Mouse (Mus musculus) heart, embryonic 12.5 days (tissue): Measurements from ENCODE around the gene Ccnc. TPM values are rescaled to one million over a fixed set of nuclear protein-coding genes. Genes with fewer than 3 reads are reported as not detected.

Experiments used
- ATAC-seq: fragments of 200-750 bp; cut with Nextera tagmentation; 2 replicates; pipeline ENCODE4 v1.8.0; 2017; ENCODE audit warnings: moderate TSS enrichment, moderate library complexity; ENCODE audit not compliant: insufficient number of reproducible peaks, low FRiP score
- H3K27ac ChIP-seq: fragments of 300-500 bp; sonication (generic); 2 replicates; pipeline ENCODE4 v1.5.1; 2016; ENCODE audit warnings: mild to moderate bottlenecking, moderate library complexity; ENCODE audit not compliant: poor library complexity, severe bottlenecking
- H3K27me3 ChIP-seq: fragments of 300-500 bp; sonication (generic); replicated peaks from 2 replicates; pipeline ENCODE4 v1.6.1; 2016; ENCODE audit warnings: mild to moderate bottlenecking, moderate library complexity
- H3K36me3 ChIP-seq: fragments of 300-500 bp; sonication (generic); 2 replicates; pipeline ENCODE4 v1.6.1; 2016; ENCODE audit warnings: mild to moderate bottlenecking, moderate library complexity
- H3K4me1 ChIP-seq: fragments of 300-500 bp; sonication (generic); replicated peaks from 2 replicates; pipeline ENCODE4 v1.6.1; 2016; ENCODE audit warnings: mild to moderate bottlenecking
- H3K4me2 ChIP-seq: fragments of 300-500 bp; sonication (generic); 2 replicates; pipeline ENCODE4 v1.6.1; 2016; ENCODE audit warnings: mild to moderate bottlenecking, moderate library complexity
- H3K4me3 ChIP-seq: fragments of 300-500 bp; sonication (generic); 2 replicates; pipeline ENCODE4 v1.5.1; 2016; ENCODE audit warnings: mild to moderate bottlenecking
- H3K9ac ChIP-seq: fragments of 300-500 bp; sonication (generic); 2 replicates; pipeline ENCODE4 v1.6.1; 2016; ENCODE audit warnings: mild to moderate bottlenecking, moderate library complexity
- H3K9me3 ChIP-seq: fragments of 300-500 bp; sonication (generic); replicated peaks from 2 replicates; pipeline ENCODE4 v1.6.1; 2016; ENCODE audit warnings: mild to moderate bottlenecking, moderate library complexity
- WGBS: fragments of 180-500 bp; shearing (Covaris S2); methylation state at CpG from one replicate; pipeline ENCODE4 v1.1.7; 2016; 5-methylcytosine and 5-hydroxymethylcytosine counted together
- polyA plus RNA-seq: library from polyadenylated mRNA; unstranded; fragments of >200 nt; fragmentation: Nextera tagmentation; extraction: Ambion mirVana; gene quantifications from 2 replicates; pipeline ENCODE4 v1.2.1, GENCODE M21; 2016

The Ccnc gene
- polyA plus RNA-seq, result 30.5 and 31.1 TPM in 2 replicates

DNA sequence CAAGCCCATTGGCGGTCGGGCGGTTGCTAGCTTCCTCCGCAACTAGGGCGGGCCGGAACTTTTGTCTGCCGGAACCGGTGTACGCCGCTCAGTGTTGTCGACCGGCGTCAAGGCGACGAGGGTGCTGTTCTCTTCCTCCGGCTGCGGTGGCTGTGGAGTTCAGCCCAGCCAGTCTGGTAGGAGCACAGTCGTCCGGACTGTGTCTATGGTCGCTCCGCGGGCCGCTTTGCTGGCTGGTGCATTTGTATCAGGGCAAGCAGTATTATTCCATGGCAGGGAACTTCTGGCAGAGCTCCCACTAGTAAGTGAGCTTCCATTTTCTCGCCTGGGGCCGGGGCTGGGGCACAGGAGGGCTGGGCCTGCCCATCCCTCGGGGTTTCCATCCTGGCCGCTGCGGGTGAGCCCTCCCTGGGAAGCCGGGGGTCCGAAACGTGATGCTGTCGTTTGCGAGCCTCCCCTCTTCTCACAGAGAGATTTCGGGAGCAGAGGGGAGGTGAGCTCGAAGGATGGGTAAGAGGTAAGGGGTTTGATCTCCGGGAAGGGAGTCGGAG, at the start of gene Ccnc:
Gene Ccnc, plus strand, starts transcription at position 87 of the 551 bp plus-strand sequence.
- Histone ChIP-seq H3K4me3 (peak within 1 kb of the TSS; percentile 83), H3K27ac (peak within 1 kb of the TSS; percentile 80), H3K4me2 (peak within 1 kb of the TSS; percentile 77), H3K36me3 (peaks cover under 1% of the 10 kb centered on the region), H3K27me3 (no peaks in the 10 kb centered on the region), H3K4me1 (peaks cover 3% of the 10 kb centered on the region), H3K9ac (peak within 1 kb of the TSS; percentile 81), H3K9me3 (no peaks in the 10 kb centered on the region)
- WGBS, result under 1% methylated on average over 37 of the region's 37 CpGs
- peak; percentile 97 for ATAC-seq

GRCm38 (mm10) chr4:21678101-21678974, 49.2 kb upstream of the Ccnc start:
- peaks cover 80% of the 10 kb centered on the region for H3K27me3 ChIP-seq
- peak; percentile 48; the same call in 1 of the 2 replicates for ATAC-seq
- H3K9me3 ChIP-seq, result no peaks in the 10 kb centered on the region
- peaks cover 18% of the 10 kb centered on the region for H3K4me1 ChIP-seq
- no peak overlapping the region for H3K27ac ChIP-seq
- no peaks in the 10 kb centered on the region for H3K36me3 ChIP-seq
- H3K4me2 ChIP-seq, result peak overlapping the region; percentile 76
- H3K9ac ChIP-seq, result no peak overlapping the region
- under 1% methylated on average over 84 of the region's 84 CpGs for WGBS
- peak overlapping the region; percentile 50 for H3K4me3 ChIP-seq

GRCm38 (mm10) chr4:21678975-21679623, 48.4 kb upstream of the Ccnc start:
- 1% methylated on average over 60 of the region's 79 CpGs for WGBS
- H3K9me3 ChIP-seq, result no peaks in the 10 kb centered on the region
- no peaks in the 10 kb centered on the region for H3K36me3 ChIP-seq
- peak; percentile 63 for ATAC-seq
- H3K4me3 ChIP-seq, result peak overlapping the region; percentile 50
- peak overlapping the region; percentile 76 for H3K4me2 ChIP-seq
- peaks cover 18% of the 10 kb centered on the region for H3K4me1 ChIP-seq
- H3K27ac ChIP-seq, result no peak overlapping the region
- H3K27me3 ChIP-seq, result peaks cover 84% of the 10 kb centered on the region
- H3K9ac ChIP-seq, result no peak overlapping the region

DNA sequence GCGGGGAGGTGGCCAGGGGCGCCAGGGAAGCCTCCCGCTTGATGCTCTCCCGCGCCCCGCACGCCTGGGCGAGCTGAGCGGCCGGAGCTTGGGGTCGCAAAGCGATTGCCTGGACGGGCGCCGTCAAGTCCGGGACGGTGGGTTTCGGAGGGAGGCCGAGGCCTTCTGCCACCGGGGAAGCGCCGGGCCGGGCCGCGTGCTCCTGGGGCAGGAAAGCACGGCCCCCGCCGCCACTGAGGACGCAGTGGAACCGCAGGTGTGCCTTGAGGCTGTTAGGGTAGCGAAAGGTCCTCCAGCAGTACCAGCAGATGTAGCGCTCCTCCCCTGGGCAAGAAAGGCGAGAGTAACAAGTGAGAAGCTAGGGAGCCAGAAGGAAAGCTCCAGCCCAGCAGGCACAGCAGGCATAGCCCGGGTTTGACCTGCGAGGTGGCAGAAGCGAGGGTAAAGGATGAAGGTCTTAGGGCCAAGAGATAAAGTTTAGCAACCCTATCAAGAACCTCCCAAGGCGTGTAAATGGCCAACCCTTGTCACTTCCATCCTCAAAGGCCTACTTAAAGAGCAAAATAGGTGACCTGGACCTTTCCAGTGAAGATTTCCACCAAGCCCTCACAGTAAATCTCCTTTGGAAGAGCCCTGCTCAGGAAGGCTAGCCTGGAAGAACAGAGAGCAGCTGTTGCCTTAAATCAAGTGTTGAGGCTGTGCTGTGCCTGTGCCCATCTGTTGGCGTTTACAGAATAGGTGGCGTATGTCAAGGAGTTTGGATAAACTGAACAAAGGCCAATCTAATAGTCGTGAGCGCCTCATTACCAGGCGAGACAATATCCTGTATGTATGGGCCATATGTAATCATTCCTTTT, 47.6 kb upstream of the Ccnc start:
- Histone ChIP-seq H3K4me2 (peak overlapping the region; percentile 76), H3K27me3 (peaks cover 84% of the 10 kb centered on the region), H3K4me1 (peaks cover 18% of the 10 kb centered on the region), H3K27ac (no peak overlapping the region), H3K9me3 (no peaks in the 10 kb centered on the region), H3K4me3 (peak overlapping the region; percentile 50), H3K36me3 (no peaks in the 10 kb centered on the region), H3K9ac (no peak overlapping the region)
- ATAC-seq, result no peak
- WGBS, result 3% methylated on average over 38 of the region's 42 CpGs

GRCm38 (mm10) chr4:21680971-21681370, 46.5 kb upstream of the Ccnc start:
- Histone ChIP-seq H3K9ac (no peak overlapping the region), H3K4me3 (no peak overlapping the region), H3K27ac (no peak overlapping the region), H3K9me3 (no peaks in the 10 kb centered on the region), H3K36me3 (no peaks in the 10 kb centered on the region), H3K4me2 (no peak overlapping the region), H3K27me3 (peaks cover 88% of the 10 kb centered on the region), H3K4me1 (peaks cover 20% of the 10 kb centered on the region)
- WGBS, result 4% methylated on average over 10 of the region's 10 CpGs
- no peak for ATAC-seq

- peaks cover 96% of the 10 kb centered on the region for H3K27me3 ChIP-seq
- no peaks in the 10 kb centered on the region for H3K9me3 ChIP-seq
- no peak overlapping the region for H3K4me2 ChIP-seq
- no peaks in the 10 kb centered on the region for H3K36me3 ChIP-seq
- WGBS, result 18% methylated on average over 10 of the region's 10 CpGs
- H3K4me3 ChIP-seq, result no peak overlapping the region
- peaks cover 20% of the 10 kb centered on the region for H3K4me1 ChIP-seq
- ATAC-seq, result no peak
- H3K27ac ChIP-seq, result no peak overlapping the region
- no peak overlapping the region for H3K9ac ChIP-seq
Measured at GRCm38 (mm10) chr4:21682421-21683150, 44.9 kb upstream of the Ccnc start.

DNA sequence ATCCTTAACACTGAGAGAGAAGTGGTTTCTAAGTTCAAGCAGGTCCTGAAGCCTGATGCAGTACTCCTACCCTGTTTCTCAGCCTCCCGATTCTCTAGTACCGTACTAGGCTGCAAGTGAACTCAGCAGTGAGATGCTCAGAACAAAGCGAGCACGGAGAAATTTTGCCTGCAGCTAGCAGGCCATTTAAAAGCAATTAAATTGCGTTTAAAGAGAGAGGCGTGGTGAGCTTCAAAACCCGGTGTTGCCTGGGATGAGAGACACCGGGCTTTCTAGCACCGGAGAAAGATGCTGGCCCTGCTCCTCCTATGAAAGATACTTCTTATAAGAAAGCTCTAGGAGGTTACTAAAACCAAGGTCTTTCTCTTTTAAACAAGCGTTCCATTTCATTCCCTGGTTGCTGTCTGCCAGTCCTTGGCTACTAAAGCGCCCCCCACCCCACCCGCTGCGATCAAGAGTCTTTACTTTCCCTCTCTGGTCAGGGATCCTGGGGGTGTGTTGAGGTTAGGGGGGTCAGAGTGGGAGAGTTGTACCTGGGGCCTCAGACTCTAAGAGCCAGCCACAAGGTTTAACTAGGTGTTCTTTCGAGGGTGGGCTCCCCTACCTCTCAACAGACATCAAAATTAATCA, 43.0 kb upstream of the Ccnc start:
- WGBS, result 3% methylated on average over 14 of the region's 14 CpGs
- Histone ChIP-seq H3K4me2 (no peak overlapping the region), H3K4me1 (peaks cover 14% of the 10 kb centered on the region), H3K27ac (no peak overlapping the region), H3K9ac (no peak overlapping the region), H3K4me3 (no peak overlapping the region), H3K9me3 (no peaks in the 10 kb centered on the region), H3K36me3 (no peaks in the 10 kb centered on the region), H3K27me3 (peaks cover 94% of the 10 kb centered on the region)
- no peak for ATAC-seq

DNA sequence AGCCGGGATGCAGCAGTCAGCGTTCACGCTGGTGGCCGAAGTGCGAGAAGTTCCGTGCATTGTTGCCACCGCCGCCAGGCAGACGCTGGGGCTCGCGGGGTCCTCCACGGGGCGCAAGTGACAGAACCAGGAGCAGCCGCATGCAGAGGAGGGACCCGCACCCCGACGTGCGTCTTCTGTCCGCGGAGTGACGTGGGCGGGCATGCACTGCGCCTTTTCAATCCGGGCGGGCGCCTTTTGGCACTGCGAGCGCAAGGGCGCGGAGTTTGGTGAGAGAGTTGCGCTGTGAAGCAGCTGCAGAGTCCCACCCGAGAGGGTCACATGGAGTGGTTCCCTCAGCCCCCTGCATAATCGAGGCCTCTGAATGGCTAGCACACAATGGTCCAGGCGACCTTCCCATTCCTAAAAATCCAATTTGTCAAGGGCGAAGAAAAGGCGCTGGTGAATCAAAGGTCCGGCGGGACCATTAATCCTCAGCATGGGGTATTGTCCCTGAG, 41.9 kb upstream of the Ccnc start, which contains the start of gene Prdm13:
Gene Prdm13, minus strand, starts transcription at position 369 of the 497 bp plus-strand sequence.
- Histone ChIP-seq H3K4me1 (peaks cover 13% of the 10 kb centered on the region; the same call in 1 of the 2 replicates), H3K36me3 (no peaks in the 10 kb centered on the region), H3K9ac (no peak within 1 kb of the TSS), H3K9me3 (no peaks in the 10 kb centered on the region), H3K27ac (no peak within 1 kb of the TSS), H3K4me2 (no peak within 1 kb of the TSS), H3K4me3 (no peak within 1 kb of the TSS), H3K27me3 (peaks cover 94% of the 10 kb centered on the region)
- 1% methylated on average over 38 of the region's 38 CpGs for WGBS
- no peak for ATAC-seq

GRCm38 (mm10) chr4:21686416-21686815, 41.1 kb upstream of the Ccnc start:
- H3K27ac ChIP-seq, result no peak overlapping the region
- WGBS, result 4% methylated on average over 11 of the region's 11 CpGs
- no peak overlapping the region for H3K4me3 ChIP-seq
- no peaks in the 10 kb centered on the region for H3K9me3 ChIP-seq
- no peak for ATAC-seq
- no peak overlapping the region for H3K4me2 ChIP-seq
- no peak overlapping the region for H3K9ac ChIP-seq
- peaks cover 96% of the 10 kb centered on the region for H3K27me3 ChIP-seq
- peaks cover 13% of the 10 kb centered on the region; the same call in 1 of the 2 replicates for H3K4me1 ChIP-seq
- H3K36me3 ChIP-seq, result no peaks in the 10 kb centered on the region
